Mouse (Mus musculus): ENCODE measurements at regions not wholly inside any gene's neighbourhood (a gene's known extent, or its start where the extent isn't known, plus 50 kb on each side); places are given as distances from the start of the nearest gene placed in this dataset.

GRCm38 (mm10) chr1:163150203-163150855 is 64.9 kb upstream of the Mroh9 start:
- no peaks in the 10 kb centered on the region for H3K4me1 ChIP-seq (ENCODE audit: insufficient read depth)
- peak overlapping the region; percentile 29 for H3K4me3 ChIP-seq (ENCODE audit: low read depth, low read length)
- peak overlapping the region; percentile 36; the same call in 1 of the 2 replicates for H3K9ac ChIP-seq
- no peaks in the 10 kb centered on the region for H3K27me3 ChIP-seq (ENCODE audit: insufficient read depth, low read length)
- peak; percentile 84 for TF ChIP-seq CTCF (IDR thresholded peaks at IDR 0.05; ENCODE audit: low read depth)
- H3K27ac ChIP-seq (ENCODE audit: low read depth): no peak overlapping the region
- peak overlapping the region; percentile 52; the same call in 1 of the 2 replicates for H3K4me2 ChIP-seq
- ATAC-seq (ENCODE audit: insufficient read depth): peak; percentile 88
- H3K36me3 ChIP-seq (ENCODE audit: insufficient read depth): no peaks in the 10 kb centered on the region
- DNase-seq: peak; percentile 95
- 21% methylated on average over 13 of the region's 13 CpGs for WGBS
- H3K9me3 ChIP-seq (ENCODE audit: low read depth, low read length): no peaks in the 10 kb centered on the region

- no peak for DNase-seq
- no peaks in the 10 kb centered on the region for H3K36me3 ChIP-seq (ENCODE audit: insufficient read depth)
- WGBS: 48% methylated on average over 1 of the region's 1 CpGs
- no peak overlapping the region for H3K4me3 ChIP-seq (ENCODE audit: low read depth, low read length)
- H3K4me1 ChIP-seq (ENCODE audit: insufficient read depth): no peaks in the 10 kb centered on the region
- no peak overlapping the region for H3K4me2 ChIP-seq
- no peak for TF ChIP-seq CTCF (IDR thresholded peaks at IDR 0.05; ENCODE audit: low read depth)
- H3K27me3 ChIP-seq (ENCODE audit: insufficient read depth, low read length): no peaks in the 10 kb centered on the region
- no peaks in the 10 kb centered on the region for H3K9me3 ChIP-seq (ENCODE audit: low read depth, low read length)
- no peak overlapping the region for H3K9ac ChIP-seq
- ATAC-seq (ENCODE audit: insufficient read depth): no peak
- H3K27ac ChIP-seq (ENCODE audit: low read depth): no peak overlapping the region
These were observed 61.2 kb upstream of the Mroh9 start for GRCm38 (mm10) chr1:163146641-163147040.

GRCm38 (mm10) chr1:163143113-163143512 is 57.6 kb upstream of the Mroh9 start:
- no peak overlapping the region for H3K4me3 ChIP-seq (ENCODE audit: low read depth, low read length)
- 82% methylated on average over 1 of the region's 1 CpGs for WGBS
- no peaks in the 10 kb centered on the region for H3K4me1 ChIP-seq (ENCODE audit: insufficient read depth)
- no peak overlapping the region for H3K4me2 ChIP-seq
- TF ChIP-seq CTCF (IDR thresholded peaks at IDR 0.05; ENCODE audit: low read depth): no peak
- H3K36me3 ChIP-seq (ENCODE audit: insufficient read depth): no peaks in the 10 kb centered on the region
- DNase-seq (no peak), ATAC-seq (ENCODE audit: insufficient read depth) (no peak)
- H3K9ac ChIP-seq: no peak overlapping the region
- H3K27ac ChIP-seq (ENCODE audit: low read depth): no peak overlapping the region
- H3K9me3 ChIP-seq (ENCODE audit: low read depth, low read length): no peaks in the 10 kb centered on the region
- H3K27me3 ChIP-seq (ENCODE audit: insufficient read depth, low read length): no peaks in the 10 kb centered on the region

GRCm38 (mm10) chr1:163141471-163141870 is 56.0 kb upstream of the Mroh9 start:
- no peak for ATAC-seq (ENCODE audit: insufficient read depth)
- no peak for TF ChIP-seq CTCF (IDR thresholded peaks at IDR 0.05; ENCODE audit: low read depth)
- Histone ChIP-seq H3K4me1 (ENCODE audit: insufficient read depth) (no peaks in the 10 kb centered on the region), H3K27me3 (ENCODE audit: insufficient read depth, low read length) (no peaks in the 10 kb centered on the region), H3K4me2 (no peak overlapping the region), H3K36me3 (ENCODE audit: insufficient read depth) (no peaks in the 10 kb centered on the region), H3K4me3 (ENCODE audit: low read depth, low read length) (no peak overlapping the region), H3K9me3 (ENCODE audit: low read depth, low read length) (no peaks in the 10 kb centered on the region), H3K9ac (no peak overlapping the region), H3K27ac (ENCODE audit: low read depth) (no peak overlapping the region)
- peak; percentile 43 for DNase-seq
- 75% methylated on average over 1 of the region's 1 CpGs for WGBS

- 28% methylated on average over 1 of the region's 1 CpGs for WGBS
- Histone ChIP-seq H3K9me3 (ENCODE audit: low read depth, low read length) (no peaks in the 10 kb centered on the region), H3K4me3 (ENCODE audit: low read depth, low read length) (no peak overlapping the region), H3K27me3 (ENCODE audit: insufficient read depth, low read length) (no peaks in the 10 kb centered on the region), H3K4me2 (no peak overlapping the region), H3K36me3 (ENCODE audit: insufficient read depth) (no peaks in the 10 kb centered on the region), H3K4me1 (ENCODE audit: insufficient read depth) (no peaks in the 10 kb centered on the region), H3K9ac (no peak overlapping the region), H3K27ac (ENCODE audit: low read depth) (no peak overlapping the region)
- ATAC-seq (ENCODE audit: insufficient read depth) (no peak), DNase-seq (no peak)
- no peak for TF ChIP-seq CTCF (IDR thresholded peaks at IDR 0.05; ENCODE audit: low read depth)
These were observed 52.7 kb upstream of the Mroh9 start for GRCm38 (mm10) chr1:163138179-163138578.

Data from lung, embryonic 14.5 days (tissue).